Mouse (Mus musculus) kidney, adult 18-20 months (tissue): ENCODE measurements around the gene Nme1.

Experiments
- DNase-seq: peaks from one replicate; pipeline ENCODE4 v3.0.0; 2021

Gene Nme1

DNA sequence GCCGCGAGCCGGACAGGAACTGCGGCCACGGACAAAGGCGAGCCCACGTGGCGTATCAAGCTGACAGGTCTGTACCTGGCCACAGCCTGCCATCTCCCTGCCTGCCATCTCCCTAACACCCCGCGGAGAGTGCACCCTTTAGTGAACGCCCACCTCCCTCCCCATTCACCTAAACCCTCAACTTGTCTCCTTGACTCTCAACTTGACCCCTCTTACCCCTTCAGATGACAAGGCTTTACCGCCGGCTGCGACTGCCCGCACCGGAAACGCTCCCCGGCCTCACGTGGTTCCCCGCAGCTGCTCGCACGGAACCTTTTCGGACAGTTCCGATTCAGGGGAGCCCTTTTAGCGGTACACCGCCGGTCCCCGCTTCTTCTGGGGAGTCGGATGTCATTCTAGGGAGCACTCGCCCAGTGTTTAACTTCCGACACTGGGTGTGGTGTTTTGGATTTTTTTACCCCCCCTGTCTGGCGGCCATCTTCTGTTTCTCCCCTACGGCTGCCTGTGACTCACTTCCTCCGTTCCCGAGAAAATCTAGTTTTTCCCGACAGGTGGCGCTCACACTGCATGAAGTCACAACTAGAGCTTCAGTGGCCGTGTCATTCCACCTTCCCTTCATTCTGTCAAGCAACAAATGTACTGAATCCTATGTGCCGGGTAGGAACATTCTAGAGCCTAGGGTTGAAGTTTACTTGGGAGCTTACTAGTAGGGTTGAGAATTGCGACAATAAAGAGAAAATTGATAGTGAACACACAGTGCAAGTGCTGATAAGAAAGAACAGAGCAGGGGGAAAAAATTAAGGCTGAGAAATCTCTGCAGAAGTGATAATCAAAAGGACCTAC, at the start of gene Nme1, which contains the start of gene Gm20390:
Gene Nme1 (minus strand): TSS at position 517 of the 843 bp plus-strand sequence.
Gene Gm20390 (minus strand): TSS at position 289 of the 843 bp plus-strand sequence.
- DNase-seq, result peak; percentile 98

DNA sequence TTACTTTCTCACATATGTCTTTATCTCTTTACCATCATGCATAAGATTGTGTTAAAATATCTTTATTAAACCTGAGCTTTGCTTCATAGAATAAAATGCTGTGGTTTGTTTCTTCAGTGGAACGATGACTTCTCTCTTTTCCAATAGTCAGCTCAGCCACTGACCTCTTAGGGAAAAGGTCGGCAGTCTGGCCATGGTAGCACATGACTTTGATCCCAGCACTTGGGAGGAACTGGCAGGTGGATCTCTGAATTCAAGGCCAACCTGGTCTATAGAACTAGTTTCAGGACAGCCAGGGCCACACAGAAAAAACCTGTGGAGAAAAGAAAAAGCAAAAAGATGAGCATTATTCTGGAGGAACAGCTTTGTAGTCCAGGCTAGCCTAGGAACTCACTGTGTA, 35.0 kb upstream of the Nme1 start:
- DNase-seq, result no peak

- no peak for DNase-seq
Measured at GRCm38 (mm10) chr11:93999276-93999675, 31.0 kb upstream of the Nme1 start.

DNA sequence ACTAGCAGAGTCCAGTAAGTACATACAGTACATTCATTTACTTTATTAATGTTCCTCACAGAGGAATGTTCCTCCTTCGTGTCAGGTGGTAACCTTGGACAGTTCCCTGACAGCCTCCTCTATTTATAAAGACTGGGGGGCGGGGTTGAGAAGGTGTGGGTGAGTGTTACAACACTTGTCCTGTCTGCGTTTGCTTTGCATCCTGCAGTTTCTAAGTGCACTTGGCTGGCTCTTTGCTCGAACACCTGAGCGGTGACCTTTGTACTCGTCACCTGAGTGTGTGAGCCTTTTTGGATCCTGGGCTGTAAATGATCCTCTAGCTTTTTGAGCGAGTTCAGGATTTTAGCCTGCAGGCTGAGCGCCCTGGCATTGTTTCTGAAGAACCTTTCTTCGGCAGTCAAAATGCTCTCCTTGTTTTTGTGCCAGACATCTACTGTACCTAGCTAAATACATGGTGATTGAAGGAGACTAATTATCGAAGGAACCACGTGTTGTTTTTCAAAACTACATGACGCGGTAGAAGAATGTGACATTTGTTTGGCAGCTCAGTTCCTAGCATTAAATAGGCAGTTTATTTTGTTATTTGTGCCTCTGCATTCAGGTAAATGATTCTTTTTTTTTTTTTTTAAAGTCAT, 28.9 kb upstream of the Nme1 start:
- DNase-seq, result peak; percentile 87

GRCm38 (mm10) chr11:93996306-93997140, 28.2 kb upstream of the Nme1 start:
- DNase-seq, result peak; percentile 61

DNA sequence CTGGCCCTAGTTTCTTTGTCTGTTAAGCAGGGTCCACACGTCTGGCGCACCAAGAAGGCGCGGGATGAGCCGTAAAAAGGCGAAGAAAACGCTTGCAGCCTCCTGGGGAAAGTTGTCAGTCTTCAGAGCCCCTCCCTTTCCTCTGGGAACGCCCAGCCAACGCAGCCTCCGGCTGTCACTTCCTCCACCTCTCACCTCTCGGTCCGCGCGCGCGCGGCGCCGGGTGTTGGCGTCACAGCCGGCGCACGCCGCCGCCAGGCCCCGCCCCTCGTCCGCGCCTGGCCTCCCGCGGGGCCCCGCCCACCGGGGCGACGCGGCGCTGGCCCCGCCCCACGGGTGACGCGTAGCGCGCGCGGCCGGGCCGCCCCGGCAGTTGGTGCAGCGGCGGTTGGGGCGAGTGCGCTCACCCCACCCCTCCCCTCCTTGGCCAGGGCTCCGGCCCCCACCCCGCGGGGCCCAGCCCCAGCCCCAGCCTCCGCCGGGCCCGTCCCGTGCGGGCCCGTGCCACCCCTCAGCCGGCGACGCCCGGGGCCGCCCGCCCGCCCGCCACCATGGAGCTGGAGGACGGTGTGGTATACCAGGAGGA, 27.5 kb upstream of the Nme1 start, which contains the start of gene Spag9:
Gene Spag9 (plus strand): TSS at position 372 of the 586 bp plus-strand sequence.
- DNase-seq, result peak; percentile 91

DNA sequence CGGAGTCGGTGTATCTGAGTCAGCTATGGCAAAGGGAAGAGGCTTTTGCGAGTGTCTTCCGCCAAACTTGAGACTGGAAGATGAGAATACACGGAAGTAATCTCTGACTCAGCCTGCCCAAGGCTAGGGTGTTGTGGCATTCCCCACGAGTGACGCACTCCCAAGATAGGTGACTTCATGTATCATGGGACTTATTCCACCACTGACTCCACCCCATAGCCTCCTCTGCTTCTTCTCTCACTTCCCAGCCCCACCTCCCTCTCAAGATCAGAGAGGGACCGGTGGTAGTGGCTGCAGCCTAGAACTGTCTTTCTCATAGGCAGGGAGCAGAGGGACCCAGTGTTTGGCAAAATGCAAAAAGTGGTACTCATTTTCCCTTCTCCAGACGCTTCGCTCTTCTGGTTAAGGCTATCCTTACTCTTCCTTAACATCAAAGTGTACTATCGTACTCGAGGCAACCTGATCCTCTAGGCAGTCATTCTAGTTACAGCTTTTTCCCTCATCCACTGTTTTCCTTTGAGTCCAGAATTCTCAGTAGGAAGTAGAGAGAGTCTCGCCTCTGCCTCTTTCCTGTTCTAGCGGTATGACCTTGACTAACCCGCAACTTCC, 26.9 kb upstream of the Nme1 start:
- peak; percentile 80 for DNase-seq

- DNase-seq, result no peak
Measured at GRCm38 (mm10) chr11:93994531-93994930, 26.2 kb upstream of the Nme1 start.

DNA sequence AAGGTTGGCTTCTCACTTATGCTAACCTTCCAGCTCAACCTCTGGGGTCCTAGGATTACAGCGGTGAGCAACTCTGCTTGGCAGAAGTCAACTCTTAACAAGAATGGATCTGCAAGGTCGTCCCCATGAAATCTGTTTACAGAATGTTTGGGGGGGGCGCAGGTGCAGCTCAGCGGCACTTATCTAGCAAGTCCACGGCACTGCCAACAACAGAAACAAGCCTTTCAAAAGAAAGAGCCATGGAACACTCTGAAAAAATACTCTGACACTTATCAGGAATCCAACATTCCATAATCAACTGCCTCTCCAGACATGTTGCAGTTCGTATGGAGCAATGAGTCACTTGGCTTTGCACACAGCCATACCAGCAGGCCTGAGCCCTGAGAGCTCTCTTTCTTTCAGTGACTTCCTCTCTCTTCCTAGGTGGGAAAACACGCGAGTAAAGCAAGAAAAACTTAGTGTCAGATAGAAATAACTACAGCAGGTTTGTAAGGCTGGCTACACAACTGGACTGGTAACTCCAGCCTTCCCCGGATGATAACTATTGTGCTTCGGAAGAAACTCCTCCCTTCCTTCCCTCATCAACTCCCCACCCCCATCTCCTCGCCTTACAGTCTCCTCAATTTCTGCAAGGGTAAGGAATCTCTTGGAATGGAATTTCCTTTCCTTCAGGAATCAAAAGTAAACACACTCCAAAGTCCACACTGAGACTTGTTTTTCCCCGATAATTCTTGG, 20.2 kb upstream of the Nme1 start:
- DNase-seq, result peak; percentile 34

- DNase-seq, result peak; percentile 16
Measured at GRCm38 (mm10) chr11:93987625-93988327, 19.5 kb upstream of the Nme1 start.

DNA sequence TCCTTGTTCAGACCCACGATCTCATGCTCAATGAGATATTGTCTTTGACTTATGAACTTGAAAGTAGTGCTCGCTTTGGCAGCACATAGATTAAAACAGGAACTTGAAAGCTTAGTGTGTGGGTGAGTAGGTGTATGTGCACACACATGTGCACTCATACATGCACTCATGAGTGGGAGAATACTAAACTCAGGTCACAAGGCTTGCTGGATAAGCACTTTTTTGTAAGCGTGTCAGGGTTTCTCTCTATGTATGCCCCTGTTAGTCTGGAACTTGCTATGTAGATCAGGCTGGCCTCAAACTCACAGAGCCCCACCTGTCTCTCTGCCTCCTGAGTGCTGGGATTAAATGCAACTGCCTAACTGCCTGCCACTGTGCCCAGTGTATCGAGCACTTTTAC, 18.7 kb upstream of the Nme1 start:
- DNase-seq, result no peak

DNA sequence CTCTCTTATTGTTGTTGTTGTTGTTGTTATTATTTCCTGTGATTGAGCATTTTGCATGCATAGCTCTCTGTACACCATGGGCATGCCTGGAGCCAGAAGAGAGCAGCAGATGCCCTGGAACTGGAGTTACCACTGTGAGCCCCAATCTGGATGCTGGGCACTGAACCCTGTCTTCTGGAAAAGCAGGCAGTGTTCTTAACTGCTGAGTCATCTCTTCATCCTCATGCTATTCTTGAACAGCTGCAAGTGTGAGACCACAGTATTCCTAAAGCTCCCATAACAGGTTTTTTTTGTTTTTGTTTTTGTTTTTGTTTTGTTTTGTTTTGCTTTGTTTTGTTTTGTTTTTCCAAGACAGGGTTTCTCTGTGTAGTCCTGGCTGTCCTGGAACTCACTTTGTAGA, 18.0 kb upstream of the Nme1 start:
- no peak for DNase-seq

DNA sequence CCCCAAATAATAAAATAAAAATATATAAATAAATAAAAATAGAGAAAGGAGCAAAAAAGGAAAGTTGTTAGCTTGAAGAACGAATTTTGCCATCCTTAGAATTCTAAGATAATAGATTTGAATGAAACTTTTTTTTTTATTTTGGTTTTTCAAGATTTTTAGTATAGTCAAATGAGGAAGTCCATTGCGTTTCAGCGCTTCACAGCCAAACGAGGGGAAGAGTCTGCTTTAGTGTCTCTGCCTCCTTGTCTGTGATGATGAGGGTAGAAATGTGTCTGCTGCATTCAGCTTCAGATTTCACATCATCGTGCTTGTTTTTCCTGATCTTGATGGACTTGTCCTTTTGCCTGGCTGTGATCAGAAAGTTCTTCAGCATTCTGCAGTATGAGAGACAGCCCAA, 16.9 kb upstream of the Nme1 start:
- DNase-seq, result no peak

DNA sequence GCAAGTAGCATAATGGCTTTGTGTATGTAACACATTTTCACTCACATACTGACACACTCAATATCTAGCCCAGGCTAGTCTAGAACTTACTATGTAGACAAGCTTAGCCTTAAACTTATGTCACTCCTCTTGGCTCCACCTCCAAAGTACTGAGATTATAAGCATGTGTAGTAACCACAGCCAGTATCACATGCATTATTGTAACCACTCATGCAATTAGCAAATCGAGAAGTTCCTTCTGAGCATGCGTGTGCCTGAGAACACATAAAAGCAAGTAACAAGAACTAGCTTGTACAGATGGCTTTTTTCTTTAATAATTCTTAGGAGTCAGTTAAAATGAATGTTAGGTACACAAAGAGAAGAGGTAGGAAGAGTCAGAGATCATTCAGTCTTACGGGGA, 16.3 kb upstream of the Nme1 start:
- no peak for DNase-seq

DNA sequence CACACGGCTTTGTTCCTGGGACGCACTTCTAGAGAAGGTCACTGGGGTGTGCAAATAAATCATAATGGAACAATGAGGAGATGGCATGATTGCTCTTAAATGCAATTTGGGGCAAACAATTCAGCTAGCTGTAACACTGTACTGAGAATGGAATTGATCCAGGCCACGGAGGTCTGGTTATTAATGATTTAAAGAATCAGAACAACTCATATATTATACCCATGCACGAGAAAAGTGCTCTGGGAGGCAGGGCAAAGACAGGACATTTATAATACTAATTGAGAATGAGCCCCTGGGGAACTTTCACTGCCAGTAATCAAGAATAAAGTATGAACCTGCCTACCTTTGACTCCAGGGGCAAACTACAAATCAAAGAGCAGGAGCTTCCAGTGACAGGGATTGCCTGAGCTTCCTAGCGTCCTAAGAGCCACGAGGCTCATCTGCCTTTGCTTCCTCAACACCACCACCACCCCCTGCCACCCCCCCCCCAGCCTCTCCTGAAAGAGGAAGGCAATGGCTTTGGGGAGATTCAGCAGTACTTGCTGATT, 11.3 kb upstream of the Nme1 start:
- no peak for DNase-seq

- no peak for DNase-seq
Measured at GRCm38 (mm10) chr11:93972951-93973350, 4.6 kb upstream of the Nme1 start.

DNA sequence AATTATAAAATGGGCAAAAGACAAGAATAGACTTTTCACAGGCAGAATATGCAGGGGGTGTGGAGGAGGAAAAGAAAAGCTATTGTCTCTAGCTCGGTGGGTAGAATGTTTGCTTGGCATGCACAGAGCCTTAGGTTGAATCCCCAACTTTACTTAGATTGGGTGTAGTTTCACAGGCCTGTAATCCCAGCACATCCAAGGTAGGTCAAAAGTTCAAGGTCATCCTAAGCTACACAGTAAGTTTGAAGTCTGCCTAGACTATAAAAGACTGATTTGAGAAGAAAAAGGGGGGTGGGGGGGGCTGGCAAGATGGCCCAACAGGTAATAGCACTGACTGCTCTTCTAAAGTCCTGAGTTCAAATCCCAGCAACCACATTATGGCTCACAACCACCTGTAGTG, 1.5 kb upstream of the Nme1 start:
- no peak for DNase-seq

DNA sequence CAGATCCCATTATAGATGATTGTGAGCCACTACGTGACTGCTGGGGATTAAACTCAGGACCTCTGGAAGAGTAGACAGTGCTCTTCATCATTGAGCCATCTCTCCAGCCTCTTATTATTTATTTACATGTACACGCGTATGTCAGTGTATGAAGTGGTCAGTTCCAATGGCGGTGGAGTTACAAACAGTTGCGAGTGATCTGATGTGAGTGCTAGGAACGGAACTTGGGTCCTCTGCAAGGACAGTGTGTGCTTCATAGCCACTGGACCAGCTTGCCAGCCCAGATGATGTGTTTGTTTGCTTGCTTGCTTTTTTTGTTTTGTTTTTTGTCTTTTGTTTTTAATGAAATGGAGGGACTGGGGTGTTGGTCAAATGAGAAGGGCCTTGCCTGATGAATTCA, 850 bp upstream of the Nme1 start:
- no peak for DNase-seq

DNA sequence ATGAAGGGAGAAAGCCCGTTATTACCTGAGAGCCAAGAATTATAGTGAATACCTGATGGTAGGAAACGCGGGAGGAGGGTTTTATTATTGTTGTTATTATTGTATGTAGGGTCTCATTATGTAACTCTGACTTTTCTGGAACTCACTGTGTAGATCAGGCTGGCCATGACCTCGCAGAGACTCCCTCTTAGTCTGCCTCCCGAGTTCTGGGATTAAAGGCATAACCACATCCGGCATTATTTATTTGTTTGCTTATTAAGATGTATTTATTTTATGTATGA, 467 bp upstream of the Nme1 start:
- no peak for DNase-seq

DNA sequence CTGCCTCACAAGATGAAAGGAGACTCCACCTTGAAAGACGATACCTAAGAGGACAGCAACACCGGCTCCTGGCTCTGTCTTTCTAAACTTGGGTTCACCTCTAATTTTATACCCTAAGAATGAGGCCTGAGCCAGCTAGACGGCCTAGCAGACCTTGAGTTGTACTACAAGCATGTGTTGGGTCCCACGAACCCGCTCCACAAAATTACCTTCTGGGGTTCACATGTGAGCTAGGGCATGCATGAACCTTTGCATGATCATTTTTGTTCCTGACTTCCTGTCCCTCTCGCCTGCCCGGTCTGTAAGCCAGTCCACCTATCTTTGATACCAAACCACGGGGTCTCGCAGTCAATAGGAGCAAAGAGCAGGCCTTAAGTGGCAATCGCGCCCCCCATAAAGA, 940 bp downstream of the Nme1 start:
- no peak for DNase-seq

- DNase-seq, result no peak
Measured at GRCm38 (mm10) chr11:93965391-93965790, 2.9 kb downstream of the Nme1 start.
